Mouse (Mus musculus): Measurements from ENCODE around the gene Adh4.

GRCm38 (mm10) chr3:138373920-138374319 lies 41.3 kb upstream of the Adh4 start:
- no peak for TF ChIP-seq CTCF (IDR thresholded peaks at IDR 0.05; ENCODE audit: low read depth)
- TF ChIP-seq EP300 (IDR thresholded peaks at IDR 0.05; ENCODE audit: low read depth): no peak
